Mouse (Mus musculus): ENCODE results near the gene Smco3.

DNA sequence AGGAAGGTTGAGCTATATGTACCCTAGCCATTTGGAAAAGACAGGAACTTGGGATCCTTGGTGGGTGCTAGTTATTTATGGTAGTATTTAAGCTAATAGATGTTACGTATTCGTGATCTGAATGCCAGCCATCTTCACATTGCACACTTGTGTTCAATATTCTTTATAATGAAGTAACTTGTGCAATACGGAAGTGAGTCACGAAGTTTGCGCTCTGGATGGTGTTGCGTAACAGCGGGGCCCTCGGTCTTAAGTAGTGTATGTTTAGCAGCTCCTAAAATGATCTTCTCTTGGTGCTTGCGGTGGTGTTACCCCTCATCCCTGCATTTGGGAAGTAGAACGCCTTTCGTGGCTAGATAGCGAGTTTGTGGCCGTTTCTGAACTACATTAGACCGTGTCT, 26.2 kb downstream of the Smco3 start:
- TF ChIP-seq CTCF (IDR thresholded peaks at IDR 0.05; ENCODE audit: extremely low read depth, insufficient read depth, insufficient read length, insufficient replicate concordance) = no peak
- TF ChIP-seq POLR2A (IDR thresholded peaks at IDR 0.05; ENCODE audit: low read depth, low read length) = no peak

All from spleen, adult 2 months (tissue).